Mouse (Mus musculus) frontal cortex, adult 2 months (tissue): ENCODE results near the gene Acyp2. TPM values are rescaled to one million over a fixed set of nuclear protein-coding genes. Genes with fewer than 3 reads are reported as not detected.

Experiments used
- DNase-seq, 2 experiments: peaks; one replicate each; pipeline ENCODE4 v3.0.0; 2022; ENCODE audit warnings: low spot score in 1 of 2; ENCODE audit errors: extremely low spot score in 1 of 2
- polyA plus RNA-seq: library from polyadenylated mRNA; depleted of rRNA; stranded (reverse); fragments of >200 nt; gene quantifications from 2 replicates; pipeline ENCODE4 v1.2.3, GENCODE M21; 2012; rRNA removed

Gene Acyp2
- polyA plus RNA-seq, 1 experiment: 54.5 TPM

- no peak for DNase-seq
Measured at GRCm38 (mm10) chr11:30597259-30597658, 52.1 kb downstream of the Acyp2 start.

GRCm38 (mm10) chr11:30580008-30580407 lies 69.4 kb downstream of the Acyp2 start:
- DNase-seq: no peak

GRCm38 (mm10) chr11:30578931-30579330 lies 70.5 kb downstream of the Acyp2 start:
- no peak for DNase-seq

- no peak for DNase-seq
Measured at GRCm38 (mm10) chr11:30572790-30573395, 76.5 kb downstream of the Acyp2 start.

GRCm38 (mm10) chr11:30570568-30570967 lies 78.8 kb downstream of the Acyp2 start:
- no peak for DNase-seq

GRCm38 (mm10) chr11:30560215-30560614 lies 89.2 kb downstream of the Acyp2 start:
- no peak for DNase-seq

- peak in 1 of 2 experiments; percentile 15 for DNase-seq
Measured at GRCm38 (mm10) chr11:30553408-30553807, 96.0 kb downstream of the Acyp2 start.

GRCm38 (mm10) chr11:30517133-30517532 lies 132.3 kb downstream of the Acyp2 start:
- no peak for DNase-seq

- no peak for DNase-seq
Measured at GRCm38 (mm10) chr11:30508178-30508577, 141.2 kb downstream of the Acyp2 start.

GRCm38 (mm10) chr11:30498738-30499355 lies 150.5 kb downstream of the Acyp2 start:
- no peak for DNase-seq

- DNase-seq: no peak
Measured at GRCm38 (mm10) chr11:30497151-30497550, 152.2 kb downstream of the Acyp2 start.

GRCm38 (mm10) chr11:30491515-30492260 lies 157.7 kb downstream of the Acyp2 start:
- no peak for DNase-seq

GRCm38 (mm10) chr11:30488183-30488582 lies 161.2 kb downstream of the Acyp2 start:
- DNase-seq: no peak

- DNase-seq: no peak
Measured at GRCm38 (mm10) chr11:30483286-30483685, 166.1 kb downstream of the Acyp2 start.

- peak; percentile 86 to 90 for DNase-seq
Measured at GRCm38 (mm10) chr11:30471751-30472593, 177.4 kb downstream of the Acyp2 start, which contains the start of gene 4930505A04Rik. Gene 4930505A04Rik (minus strand): TSS chr11:30471827.

GRCm38 (mm10) chr11:30471187-30471586 lies 178.2 kb downstream of the Acyp2 start:
- DNase-seq: no peak

Other genes with a start within 250 kb of the Acyp2 start
- gene 4930505A04Rik, start 177.8 kb downstream of the Acyp2 start, polyA plus RNA-seq: 0.20 and 0.27 TPM in 2 replicates
- 36.0 and 38.2 TPM in 2 replicates for gene Psme4, start 122.1 kb upstream of the Acyp2 start, polyA plus RNA-seq
- 10.8 and 11.2 TPM in 2 replicates for gene Gpr75, start 235.8 kb upstream of the Acyp2 start, polyA plus RNA-seq
- 9.1 and 10.5 TPM in 2 replicates for gene Asb3, start 235.8 kb upstream of the Acyp2 start, polyA plus RNA-seq